Mouse (Mus musculus) heart, postnatal 4 days (tissue): ENCODE measurements around the gene Igfbp7. TPM values are rescaled to one million over a fixed set of nuclear protein-coding genes. Genes with fewer than 3 reads are reported as not detected.

ENCODE experiments used
- DNase-seq: peaks from one replicate; pipeline ENCODE4 v3.0.0; 2021
- total RNA-seq, 2 experiments: library from RNA; stranded (reverse); gene quantifications; 2 replicates each; pipeline ENCODE4 v1.2.3; 2021

The Igfbp7 gene
- total RNA-seq, 2 experiments from 2014 or later = 210 to 250 TPM

DNA sequence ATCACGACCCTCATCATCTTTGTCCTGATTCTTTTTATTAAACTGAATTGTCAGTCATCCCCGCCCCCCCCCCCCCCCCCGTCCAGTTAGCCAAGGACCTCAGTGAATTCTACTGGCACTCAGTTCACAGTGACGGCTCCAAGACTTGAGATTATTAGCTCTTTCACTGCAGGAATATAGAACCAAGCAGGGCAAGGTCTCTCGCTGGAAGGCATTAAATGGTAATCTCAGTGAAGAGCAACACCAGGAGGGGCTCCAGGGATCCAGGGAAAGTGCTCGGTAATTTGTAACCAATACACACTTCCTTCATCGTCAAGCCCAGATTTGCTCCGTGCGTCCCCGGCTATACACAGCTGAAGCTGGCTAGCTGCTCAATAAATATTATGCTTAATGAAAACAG, 2.9 kb downstream of the Igfbp7 start:
- no peak for DNase-seq

DNA sequence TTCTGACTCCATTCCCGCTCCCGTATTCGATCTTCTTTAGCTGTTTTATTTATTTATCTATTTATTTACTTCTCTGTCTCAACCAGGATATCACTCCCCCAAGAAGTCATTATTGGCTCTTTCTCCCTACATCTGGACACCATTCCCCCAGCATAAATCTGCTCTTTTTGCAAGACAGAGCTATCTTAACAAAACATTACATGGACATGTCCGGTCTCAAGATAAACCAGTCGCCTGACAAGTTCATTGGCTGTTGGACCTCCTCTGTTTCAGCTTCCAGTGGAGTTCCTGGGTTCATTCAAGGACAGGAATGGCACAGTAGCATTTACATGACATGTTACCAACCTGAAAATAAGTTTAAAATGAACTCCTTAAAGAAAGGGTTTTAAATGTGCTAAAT, 4.9 kb downstream of the Igfbp7 start:
- no peak for DNase-seq

DNA sequence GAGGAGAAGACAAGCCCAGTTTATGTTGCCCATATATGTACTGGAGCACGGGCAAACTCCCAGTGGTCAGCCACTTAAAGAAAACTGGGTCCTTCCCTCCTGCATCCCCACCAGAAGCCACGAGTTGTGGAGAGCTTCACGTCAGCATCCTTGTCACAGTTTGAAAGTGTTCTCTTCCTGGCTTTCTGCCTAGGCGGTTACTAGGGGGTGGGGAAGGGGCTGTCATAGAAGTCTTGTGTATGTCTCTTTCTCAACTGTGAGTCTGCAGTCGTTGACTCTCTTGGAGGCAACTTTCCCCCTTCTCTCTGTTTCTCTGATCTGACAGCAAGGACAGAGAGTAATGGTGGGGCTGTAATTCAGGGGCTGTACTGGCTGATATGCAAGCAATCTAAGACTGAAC, 5.7 kb downstream of the Igfbp7 start:
- no peak for DNase-seq

DNA sequence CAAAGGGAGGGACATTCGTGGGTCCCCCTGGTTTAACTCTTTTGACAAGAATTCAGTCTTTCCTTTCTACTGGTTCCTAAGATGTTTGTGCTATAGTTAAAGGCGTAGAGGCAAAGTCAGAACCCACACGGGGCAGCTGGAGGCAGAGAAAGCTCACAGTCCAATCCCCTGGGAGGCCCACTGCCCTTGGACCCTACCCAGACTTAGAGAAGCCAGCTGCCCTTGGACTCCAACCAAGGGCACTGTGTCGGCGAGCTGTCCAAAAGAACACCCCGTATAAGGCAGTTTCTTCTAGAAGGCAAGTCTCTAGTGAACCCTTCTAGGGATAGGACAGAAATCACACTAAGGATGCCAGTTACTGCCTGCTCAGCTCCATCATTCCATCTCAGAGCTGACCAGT, 7.0 kb downstream of the Igfbp7 start:
- peak; percentile 50 for DNase-seq

DNA sequence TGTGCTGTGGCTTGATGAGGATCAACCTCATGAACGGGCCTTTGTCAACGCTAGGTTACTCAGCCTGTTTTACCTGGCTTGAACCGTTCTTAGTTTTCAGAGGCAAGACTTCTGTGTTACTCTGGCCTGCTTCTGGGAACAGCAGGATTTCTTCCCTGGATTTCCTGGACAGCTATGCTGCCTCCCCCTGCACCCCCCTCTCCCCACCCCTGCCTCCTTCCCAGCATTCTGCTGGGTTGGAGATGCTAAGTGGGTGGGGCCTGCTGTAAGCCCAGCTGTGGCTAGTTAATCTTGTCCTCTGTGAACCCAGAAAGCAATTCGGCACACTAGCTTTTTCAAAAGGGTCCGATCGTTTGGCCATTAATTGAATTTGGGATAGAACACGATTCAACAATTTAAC, 7.7 kb downstream of the Igfbp7 start:
- DNase-seq = peak; percentile 51

DNA sequence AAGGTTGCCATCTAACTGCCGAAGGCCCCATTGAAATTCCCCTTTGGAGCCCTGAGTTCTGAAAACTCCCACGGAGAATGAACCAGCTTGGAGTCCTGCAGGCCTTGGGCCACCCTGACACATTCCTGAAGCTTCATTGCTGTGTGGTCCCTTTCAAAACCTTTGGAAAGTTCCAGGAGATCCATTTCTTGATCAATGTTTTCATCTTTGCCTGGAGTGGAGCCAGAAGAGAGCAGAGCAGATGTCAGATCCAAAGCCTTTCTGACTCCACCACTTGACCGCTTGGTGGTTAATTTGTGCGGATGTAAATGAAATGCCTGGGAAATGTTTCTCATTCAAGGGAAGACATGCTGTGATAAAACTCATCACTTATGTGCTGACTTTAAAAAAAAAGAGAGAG, 8.8 kb downstream of the Igfbp7 start:
- no peak for DNase-seq

DNA sequence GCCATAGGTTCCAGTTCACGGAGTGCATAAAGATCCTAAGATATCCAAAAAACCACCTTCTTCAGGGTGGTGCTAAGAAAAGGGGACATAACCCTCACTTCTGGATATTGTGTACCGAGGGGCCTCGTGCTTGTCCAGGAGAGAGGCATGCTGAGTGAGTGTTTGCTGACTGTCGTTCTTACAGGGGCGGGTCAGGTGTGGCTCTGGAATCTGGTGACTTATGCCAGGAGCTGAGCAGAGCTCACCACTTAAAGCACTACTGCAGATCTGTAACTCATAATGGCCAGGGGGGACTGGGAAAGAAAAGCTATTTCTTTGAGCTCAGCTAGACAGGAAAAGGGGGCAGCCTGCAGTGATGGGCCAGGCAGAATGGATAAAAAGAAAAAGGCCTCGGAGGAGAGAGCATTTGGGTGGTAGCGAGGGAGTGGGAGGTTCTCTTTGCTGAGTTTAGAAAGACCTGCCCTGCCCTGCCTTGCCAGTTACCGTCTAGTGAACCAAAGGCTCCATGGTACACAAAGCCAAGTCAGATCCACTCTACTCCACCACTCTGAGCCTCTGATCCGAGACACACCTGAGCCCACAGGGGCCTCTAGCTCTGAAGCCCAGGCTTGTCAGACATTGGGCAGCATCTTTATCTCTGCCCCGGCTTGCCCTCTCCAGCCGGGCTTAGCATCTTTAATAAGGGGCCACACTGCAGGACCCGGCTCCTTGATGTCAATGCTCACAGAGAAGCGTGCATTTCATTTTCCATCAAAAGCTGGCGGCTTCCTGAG, 9.4 kb downstream of the Igfbp7 start:
- DNase-seq = no peak

DNA sequence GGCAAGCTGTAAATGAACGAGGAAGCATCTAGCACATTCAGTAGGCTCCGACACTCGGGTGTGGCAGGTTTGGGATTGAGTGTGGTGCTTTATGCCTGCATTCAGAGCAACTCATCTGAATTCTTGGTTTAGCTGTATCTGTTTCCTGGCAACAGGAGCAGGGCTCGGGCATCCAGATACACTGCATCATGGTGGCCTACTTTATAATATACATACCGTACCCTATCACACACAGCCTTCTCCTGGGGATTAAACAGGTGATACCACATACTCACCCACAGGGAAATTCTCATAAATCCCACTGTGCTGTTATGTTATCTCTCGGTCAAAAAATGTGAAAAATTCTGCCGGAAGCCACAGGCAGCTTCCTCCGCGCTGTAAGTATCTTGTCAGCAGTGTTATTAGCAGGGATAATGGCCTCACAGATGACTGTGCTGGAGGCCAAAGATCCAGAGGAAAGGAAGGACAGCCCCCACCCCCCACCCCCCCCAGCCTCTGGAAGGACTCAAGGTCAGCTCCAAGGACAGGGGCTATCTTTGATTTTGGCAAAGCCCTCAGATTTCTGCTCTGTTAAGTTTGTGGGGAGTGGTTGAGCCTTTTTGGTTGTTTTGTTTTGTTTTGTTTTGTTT, 13.7 kb downstream of the Igfbp7 start:
- no peak for DNase-seq

DNA sequence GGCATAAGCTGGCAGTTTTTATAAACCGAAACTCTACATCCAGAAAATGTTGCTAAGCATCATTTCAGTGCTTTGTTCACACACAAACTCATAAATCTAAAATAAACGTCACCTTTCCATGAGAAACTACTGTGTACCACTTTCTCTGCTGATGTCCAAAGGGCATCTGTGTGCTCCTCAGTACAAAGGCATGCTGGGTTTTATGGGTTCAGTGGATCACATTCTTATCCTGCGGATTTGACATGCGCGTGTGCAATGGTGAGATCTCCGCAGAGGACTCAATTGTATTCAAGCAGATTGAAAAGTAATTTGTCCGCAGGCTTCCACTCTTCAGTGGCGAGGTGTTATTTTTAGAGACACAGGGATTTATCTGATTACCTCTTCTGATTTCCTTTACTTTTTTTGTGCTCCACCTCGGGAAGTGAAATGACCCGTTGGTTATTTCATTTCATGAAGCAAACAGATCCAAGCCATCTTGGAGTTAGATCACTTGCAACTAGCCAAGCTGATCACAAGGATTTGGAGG, 14.7 kb downstream of the Igfbp7 start:
- DNase-seq = no peak

DNA sequence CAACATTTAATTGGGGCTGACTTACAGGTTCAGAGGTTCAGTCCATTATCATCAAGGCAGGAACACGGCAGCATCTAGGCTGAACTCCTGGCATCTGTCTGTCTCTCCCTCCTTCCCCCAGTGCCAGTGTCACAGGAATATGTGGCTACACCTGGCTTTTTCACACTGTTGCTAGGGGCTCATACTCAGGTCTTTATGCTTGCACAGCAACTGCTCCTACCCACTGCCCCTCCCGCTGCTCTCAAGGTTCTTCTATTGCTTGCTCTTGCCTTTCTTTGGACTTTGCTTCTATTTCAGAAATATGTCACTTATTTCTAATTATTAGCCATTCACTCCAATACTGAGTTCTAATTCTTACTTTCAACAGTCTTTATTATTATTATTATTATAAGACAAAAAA, 17.6 kb downstream of the Igfbp7 start:
- DNase-seq = no peak

DNA sequence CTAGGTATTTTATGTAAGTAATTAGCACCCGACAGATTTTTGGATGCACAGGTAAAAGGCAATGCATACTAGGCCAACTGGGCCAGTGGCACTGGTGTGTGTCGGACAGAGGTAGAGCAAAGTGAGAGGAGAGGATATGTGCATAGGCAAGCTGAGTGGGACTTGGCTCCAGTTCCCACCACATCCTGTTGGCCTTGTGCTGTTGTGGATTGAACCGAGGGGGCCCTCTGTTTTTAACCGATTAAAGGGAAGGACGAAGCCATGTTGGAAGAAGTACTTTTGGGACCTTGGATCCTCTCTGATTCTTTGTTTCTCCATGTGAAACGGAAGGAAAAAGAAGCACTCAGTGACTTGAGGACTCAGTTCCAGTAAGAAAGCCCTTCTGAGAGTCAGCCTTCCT, 19.5 kb downstream of the Igfbp7 start:
- no peak for DNase-seq

DNA sequence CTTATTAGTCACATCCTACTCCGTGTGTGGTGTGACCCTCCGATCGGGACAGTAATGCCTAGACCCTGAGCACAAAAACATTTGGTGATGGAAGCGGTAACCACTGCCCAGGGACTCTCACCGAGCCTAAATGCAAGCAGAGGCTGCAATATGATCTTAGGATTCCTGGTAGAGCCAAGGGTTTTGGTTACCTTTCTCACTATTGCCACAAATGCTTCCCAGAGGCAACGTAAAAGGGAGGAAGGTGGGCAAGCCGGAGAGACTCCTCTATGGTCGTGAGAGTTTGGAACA, 20.5 kb downstream of the Igfbp7 start:
- DNase-seq = no peak

DNA sequence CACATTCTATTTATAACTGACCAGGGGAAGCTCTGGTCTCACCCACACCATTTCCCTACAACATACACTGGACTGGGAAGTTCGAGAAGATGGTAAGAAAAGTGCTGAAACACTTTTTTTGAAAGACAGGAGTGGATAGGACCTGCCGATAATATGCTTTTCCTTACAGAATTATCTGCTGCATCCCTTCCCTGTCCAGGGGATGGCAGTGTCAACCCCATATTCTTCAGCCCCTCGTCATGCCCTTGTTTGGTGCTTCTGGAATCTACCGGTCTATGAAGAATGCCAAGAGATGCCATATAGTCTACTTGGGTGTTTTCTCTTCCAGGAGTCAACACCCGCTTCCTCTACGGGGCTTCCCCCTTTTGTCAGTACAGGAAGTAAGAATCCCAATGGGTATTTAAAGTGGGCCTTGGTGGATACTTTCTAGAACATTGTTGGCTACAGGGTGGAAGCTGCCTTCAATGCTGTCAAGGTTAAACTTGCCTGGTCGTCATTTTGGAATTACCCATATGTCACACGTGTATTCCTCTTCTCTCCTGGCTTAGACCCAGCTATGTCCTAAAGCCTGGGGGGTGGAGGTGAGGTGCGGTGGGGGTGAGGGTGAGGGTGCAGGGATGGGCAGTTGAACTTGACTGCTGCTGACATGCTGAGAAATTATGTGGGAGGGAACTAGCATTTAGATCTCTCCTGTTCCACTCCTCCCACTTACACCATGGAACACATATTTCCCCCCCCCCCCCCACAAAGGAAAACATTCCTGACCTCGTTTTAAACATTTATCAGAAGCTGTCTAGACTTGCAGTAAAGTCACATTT, 21.0 kb downstream of the Igfbp7 start:
- no peak for DNase-seq

DNA sequence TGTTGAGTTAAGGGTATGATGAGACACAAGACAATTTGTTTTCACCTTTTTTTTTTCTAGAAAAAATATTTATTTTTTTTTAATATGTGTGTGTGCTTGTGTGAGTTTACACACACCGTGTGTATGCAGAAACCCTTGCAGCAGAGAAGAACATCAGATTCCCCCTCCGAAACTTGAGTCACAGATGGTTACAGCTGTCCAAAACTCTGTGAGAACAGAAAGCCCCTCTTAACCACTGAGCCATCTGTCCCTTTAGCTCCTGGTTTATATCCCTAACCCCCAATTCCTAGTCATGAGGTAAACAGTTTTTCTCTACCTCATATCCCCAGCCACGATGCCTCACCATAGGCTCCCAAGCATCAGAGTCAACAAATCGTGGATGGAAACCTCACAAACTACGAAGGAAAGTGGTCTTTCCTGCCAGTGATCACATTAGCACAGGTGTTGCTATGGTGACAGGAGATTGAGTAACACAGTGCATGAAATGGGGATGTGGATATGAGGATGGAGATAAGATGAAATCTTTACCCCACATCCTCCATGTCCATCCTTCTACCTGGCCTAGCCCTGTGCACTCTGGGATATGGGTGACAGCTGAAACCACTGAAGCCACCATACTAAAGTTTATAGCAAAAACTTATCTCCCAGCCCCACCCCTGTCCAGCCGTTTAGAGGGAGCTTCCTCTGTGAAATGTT, 21.8 kb downstream of the Igfbp7 start:
- no peak for DNase-seq

DNA sequence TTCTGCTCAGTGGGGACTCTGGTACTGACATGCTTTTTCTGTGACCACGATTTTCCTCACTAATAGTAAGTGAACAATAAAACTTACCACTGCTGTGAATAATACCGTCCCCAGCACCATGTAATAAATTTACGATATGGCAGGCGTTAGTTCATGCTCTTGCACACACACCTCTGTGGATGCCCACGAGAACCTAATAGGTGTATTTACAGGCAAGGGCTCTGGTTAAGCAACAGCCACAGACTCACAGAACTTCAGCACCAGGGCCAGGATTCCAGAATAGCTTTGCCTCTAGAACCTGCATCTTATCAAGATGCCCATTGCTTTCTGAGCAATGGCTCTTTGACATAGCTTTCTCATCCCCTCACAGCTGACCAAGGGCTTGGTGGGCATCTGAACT, 22.6 kb downstream of the Igfbp7 start:
- DNase-seq = no peak

DNA sequence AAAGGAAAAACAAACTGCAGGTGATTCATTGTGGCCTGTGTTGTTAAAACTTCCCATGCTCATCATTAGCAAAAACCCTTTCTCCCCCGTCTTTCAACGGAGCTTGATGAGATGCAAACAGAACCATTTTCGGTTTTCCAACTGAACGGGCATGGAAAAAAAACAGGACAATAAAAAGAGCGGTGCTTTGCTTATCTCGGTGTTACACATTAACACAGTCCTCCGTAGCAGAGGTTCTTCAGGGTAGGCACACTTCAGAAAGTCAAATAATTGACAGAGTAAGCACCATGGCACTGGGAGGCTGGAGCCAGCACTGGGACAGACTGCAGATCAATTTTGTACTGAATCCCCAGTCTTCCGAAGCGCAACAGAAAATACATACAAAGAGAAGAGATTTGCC, 23.1 kb downstream of the Igfbp7 start:
- no peak for DNase-seq

DNA sequence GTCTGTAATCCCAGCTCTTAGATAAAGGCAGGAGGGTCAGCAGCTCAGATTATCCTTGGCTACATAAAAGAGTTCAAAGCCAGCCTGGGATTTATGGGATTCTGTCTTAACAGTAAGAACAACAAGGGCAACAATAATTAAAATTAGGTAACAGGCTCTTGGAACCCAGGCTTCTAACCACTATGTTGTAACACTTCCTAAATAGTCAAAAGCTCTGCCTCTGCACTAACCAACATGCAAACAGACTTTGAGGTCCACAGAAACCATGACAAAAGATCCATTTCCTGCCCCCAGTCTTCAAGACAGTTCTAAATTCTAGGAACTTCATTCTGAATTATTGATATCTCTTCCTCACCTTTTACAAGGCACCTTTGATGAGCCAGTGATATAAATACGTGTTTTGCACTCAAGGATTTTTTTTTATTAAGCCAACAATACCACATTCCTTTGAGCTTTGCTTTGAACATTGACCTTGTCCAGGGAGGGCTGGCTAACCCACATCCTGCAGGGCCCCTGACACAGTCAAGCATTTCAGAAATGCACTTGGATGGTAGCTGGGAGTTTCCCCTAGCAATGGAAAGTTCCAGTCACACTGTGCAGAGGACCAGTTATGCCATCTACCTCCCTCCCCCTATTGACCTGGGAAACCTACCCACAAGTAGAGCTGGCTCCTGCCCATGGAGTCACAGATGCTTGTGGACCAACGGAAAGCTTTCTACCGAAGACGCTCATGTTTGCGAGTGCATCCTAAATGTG, 23.9 kb downstream of the Igfbp7 start:
- no peak for DNase-seq

DNA sequence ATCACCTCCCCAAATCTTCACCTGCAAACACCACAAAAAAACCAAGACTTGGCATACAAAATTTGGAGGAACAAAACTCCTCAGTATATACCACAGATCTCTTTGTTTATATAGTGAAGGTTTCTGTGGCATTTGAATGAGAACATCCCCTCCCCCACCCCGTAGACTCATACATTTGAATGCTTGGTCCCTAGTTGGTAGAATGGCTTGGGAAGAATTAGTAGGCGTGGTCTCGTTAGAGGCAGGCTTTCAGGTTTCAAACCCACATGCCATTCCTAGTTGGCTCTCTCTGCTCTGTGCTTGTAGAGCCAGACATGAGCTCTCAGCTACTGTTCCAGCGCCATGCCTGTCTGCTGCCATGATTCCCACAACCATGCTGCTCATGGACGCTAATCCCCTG, 26.2 kb downstream of the Igfbp7 start:
- DNase-seq = no peak

DNA sequence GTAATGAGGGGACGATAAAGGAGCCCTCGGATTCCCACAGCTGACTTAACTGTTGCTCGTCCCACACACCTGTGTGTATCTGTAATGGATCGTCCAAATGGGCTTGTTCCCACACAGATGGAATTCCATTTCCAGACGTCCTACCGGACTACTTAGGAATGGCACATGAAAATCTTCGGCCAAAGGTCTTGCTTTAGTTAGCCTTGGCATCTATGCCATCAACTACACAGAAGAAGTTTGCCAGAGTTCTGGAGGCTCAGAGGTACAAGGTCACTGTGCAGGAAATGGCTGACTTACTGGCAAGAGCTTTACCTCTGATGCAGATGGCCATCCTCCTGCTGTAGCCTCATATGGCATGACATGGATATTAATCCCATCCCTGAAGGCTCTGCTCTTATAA, 26.6 kb downstream of the Igfbp7 start:
- DNase-seq = no peak

DNA sequence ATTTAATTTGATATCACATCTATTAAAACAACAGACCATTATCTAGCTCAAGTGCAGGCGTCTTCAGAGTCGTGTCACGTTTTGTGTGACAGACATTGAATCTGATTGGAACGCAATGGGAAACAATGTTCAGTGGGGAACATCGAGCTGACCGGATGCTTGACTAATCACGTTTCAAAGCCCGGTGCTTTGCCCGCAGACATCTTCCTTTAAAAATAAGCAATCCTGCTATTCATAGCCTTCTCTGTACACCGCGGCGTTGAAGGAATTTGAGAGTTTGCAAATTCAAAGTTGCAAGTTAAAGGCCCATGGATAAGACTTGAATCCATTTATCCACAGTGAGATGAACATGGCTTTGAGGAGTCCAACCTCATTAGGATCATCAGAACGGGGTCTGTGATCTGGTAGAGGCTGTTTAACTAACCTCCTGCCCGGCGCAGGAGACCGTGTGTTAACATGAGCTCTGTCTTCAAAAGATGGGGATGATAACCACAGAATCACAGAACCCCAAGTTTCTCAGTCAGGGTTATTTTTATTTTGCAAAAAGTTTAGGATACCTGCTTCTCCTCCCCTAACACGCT, 27.4 kb downstream of the Igfbp7 start:
- no peak for DNase-seq

DNA sequence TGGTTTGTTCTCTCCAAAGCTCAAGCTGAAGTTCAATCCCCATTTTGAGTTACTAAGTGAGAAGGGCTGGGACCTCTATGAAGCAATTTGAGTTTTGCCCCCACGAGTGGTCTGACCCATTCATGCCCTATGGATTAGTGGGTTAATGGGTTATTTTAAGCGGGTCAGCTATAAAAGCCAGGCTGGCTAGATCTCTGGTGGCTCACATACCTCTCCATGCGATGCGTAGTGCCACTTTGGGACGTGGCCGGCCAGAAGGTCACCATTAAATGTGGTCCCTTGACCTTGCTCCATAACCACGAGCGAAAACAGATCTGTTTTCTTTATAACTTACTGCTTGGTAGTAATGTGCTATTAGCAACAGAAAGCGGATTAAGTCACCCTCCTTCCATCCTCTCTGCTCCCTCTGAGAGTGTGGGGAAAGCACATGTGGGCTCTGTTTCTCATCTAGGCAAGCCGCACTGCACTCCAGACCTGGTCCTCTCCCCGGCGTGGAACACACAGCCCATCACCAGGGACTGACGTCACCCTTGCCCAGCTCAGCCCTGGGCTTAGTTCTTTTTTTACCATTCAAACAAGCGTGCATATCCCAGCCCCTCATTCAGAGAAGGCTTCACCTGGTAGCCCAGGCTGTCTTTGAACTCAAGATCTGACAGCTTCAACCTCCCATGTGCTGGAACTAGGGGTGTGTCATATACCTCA, 28.3 kb downstream of the Igfbp7 start:
- no peak for DNase-seq
